Mouse (Mus musculus): Measurements from ENCODE around the gene Cdk5rap2.

DNA sequence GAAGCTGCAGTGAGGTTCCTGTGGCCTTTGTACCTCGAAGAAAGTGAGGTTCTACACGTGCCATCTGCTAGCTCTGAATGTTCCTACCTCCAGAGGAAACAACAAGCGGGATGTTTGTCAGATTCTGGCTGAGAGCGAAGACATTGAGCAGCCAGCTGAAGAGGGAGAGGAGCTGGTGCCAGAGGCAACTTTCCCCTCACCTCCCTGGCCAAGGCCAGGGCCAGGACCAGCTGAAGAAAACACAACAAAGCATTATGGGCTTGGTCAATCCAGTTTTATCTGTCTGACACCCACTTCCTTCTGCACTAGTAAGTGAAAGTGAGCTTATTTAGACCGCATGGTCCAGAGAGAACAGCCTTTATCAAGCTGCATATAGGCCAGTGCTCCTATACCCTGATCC, 147.4 kb downstream of the Cdk5rap2 start:
- TF ChIP-seq CTCF (IDR thresholded peaks at IDR 0.05; ENCODE audit: borderline replicate concordance, insufficient read depth, low read depth, low read length) (no peak), POLR2A (IDR thresholded peaks at IDR 0.05; ENCODE audit: borderline replicate concordance, insufficient read depth, low read length) (no peak)

All from cerebellum, adult 2 months (tissue).